Mouse (Mus musculus): Measurements from ENCODE around the gene Pck2. TPM values are rescaled to one million over a fixed set of nuclear protein-coding genes. Genes with fewer than 3 reads are reported as not detected.

Pck2 gene
- polyA plus RNA-seq, 1 experiment = 252 TPM

DNA sequence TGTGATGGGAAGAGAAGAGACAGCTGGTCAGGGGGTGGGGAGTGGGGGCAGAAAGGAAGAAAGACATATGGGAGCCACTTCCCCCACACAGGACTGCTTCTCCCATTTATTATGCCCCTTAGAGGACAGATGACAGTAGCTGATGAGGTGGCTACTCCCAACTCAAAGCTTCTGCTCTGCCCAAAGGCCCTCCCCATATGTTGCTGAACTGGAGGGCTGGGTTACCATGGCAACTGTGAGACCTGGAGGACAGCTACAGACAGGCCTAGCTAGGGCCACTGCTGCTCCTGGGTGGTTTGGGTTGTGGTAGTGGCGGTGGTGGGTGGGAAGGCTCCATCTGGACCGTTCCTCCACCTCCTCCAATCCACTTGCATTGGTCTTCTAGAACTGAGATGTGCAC lies 21.2 kb upstream of the Pck2 start:
- no peak for TF ChIP-seq CEBPB (IDR thresholded peaks at IDR 0.05; ENCODE audit: insufficient read depth, poor library complexity, severe bottlenecking)
- TF ChIP-seq E2F4 (IDR thresholded peaks at IDR 0.05; ENCODE audit: insufficient read depth) = no peak
- TF ChIP-seq POLR2A (IDR thresholded peaks at IDR 0.05; ENCODE audit: insufficient read length, low read depth) = no peak
- no peak for TF ChIP-seq MAX (IDR thresholded peaks at IDR 0.05; ENCODE audit: low read depth)
- TF ChIP-seq POLR2AphosphoS2 (IDR thresholded peaks at IDR 0.05; ENCODE audit: insufficient read length, low read depth) = no peak
- no peak for TF ChIP-seq TCF3 (IDR thresholded peaks at IDR 0.05; ENCODE audit: insufficient read length, low read depth)
- TF ChIP-seq MYOG (IDR thresholded peaks at IDR 0.05; ENCODE audit: control insufficient read depth in 1 of 3, insufficient read depth in 1 of 3, insufficient read length in 2 of 3, low read depth in 2 of 3) = no peak
- TF ChIP-seq MYOD1 (IDR thresholded peaks at IDR 0.05; ENCODE audit: control insufficient read depth in 1 of 3, insufficient read length in 2 of 3, low read depth in 2 of 3) = no peak
- TF ChIP-seq SRF (IDR thresholded peaks at IDR 0.05; ENCODE audit: control insufficient read depth, insufficient read length, low read depth) = no peak
- no peak overlapping the region for H3K4me2 ChIP-seq (ENCODE audit: low read depth)
- no peaks in the 10 kb centered on the region for H3K79me2 ChIP-seq (ENCODE audit: control insufficient read depth, insufficient read depth)
- H3K27me3 ChIP-seq (ENCODE audit: control insufficient read depth, insufficient read depth, insufficient read length) = peaks cover 92% of the 10 kb centered on the region
- H3K4me3 ChIP-seq = no peak overlapping the region
- H3K36me3 ChIP-seq (ENCODE audit: control insufficient read depth, insufficient read depth) = no peaks in the 10 kb centered on the region
- H3ac ChIP-seq (ENCODE audit: control insufficient read depth, insufficient read length) = no peak overlapping the region

DNA sequence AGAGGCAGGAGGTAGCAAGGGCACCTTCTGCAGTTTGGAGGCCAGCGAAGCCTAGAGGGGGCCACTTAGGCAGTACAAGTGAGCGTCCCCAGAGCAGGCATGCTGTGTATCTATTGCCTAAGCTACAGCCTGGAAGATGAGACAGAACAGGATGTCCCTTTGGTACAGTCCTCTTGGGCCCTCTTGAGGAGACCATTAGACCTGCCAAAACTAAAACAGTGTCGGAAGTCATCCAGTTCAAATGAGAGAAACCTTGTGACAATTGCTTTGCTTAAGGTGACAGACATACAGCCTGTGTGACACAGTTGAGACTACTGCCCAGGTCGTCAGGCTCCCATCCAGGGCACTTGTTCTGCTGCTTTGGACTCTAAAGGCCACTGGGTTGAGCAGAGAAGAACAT lies 20.5 kb upstream of the Pck2 start:
- no peak for TF ChIP-seq CEBPB (IDR thresholded peaks at IDR 0.05; ENCODE audit: insufficient read depth, poor library complexity, severe bottlenecking)
- no peak for TF ChIP-seq MAX (IDR thresholded peaks at IDR 0.05; ENCODE audit: low read depth)
- no peak for TF ChIP-seq E2F4 (IDR thresholded peaks at IDR 0.05; ENCODE audit: insufficient read depth)
- no peak for TF ChIP-seq MYOG (IDR thresholded peaks at IDR 0.05; ENCODE audit: control insufficient read depth in 1 of 3, insufficient read depth in 1 of 3, insufficient read length in 2 of 3, low read depth in 2 of 3)
- TF ChIP-seq SRF (IDR thresholded peaks at IDR 0.05; ENCODE audit: control insufficient read depth, insufficient read length, low read depth) = no peak
- TF ChIP-seq TCF3 (IDR thresholded peaks at IDR 0.05; ENCODE audit: insufficient read length, low read depth) = no peak
- TF ChIP-seq MYOD1 (IDR thresholded peaks at IDR 0.05; ENCODE audit: control insufficient read depth in 1 of 3, insufficient read length in 2 of 3, low read depth in 2 of 3) = no peak
- no peak for TF ChIP-seq USF1 (IDR thresholded peaks at IDR 0.05; ENCODE audit: low read depth)
- no peak for TF ChIP-seq POLR2A (IDR thresholded peaks at IDR 0.05; ENCODE audit: insufficient read length, low read depth)
- TF ChIP-seq TCF12 (IDR thresholded peaks at IDR 0.05; ENCODE audit: insufficient read depth, poor library complexity, severe bottlenecking) = no peak
- TF ChIP-seq REST (IDR thresholded peaks at IDR 0.05; ENCODE audit: insufficient read depth, insufficient read length) = no peak
- no peak for TF ChIP-seq POLR2AphosphoS2 (IDR thresholded peaks at IDR 0.05; ENCODE audit: insufficient read length, low read depth)
- H3K79me2 ChIP-seq (ENCODE audit: control insufficient read depth, insufficient read depth) = no peaks in the 10 kb centered on the region
- H3K27me3 ChIP-seq (ENCODE audit: control insufficient read depth, insufficient read depth, insufficient read length) = peaks cover 92% of the 10 kb centered on the region
- no peak overlapping the region for H3ac ChIP-seq (ENCODE audit: control insufficient read depth, insufficient read length)
- no peak overlapping the region for H3K4me3 ChIP-seq
- no peaks in the 10 kb centered on the region for H3K36me3 ChIP-seq (ENCODE audit: control insufficient read depth, insufficient read depth)
- H3K4me2 ChIP-seq (ENCODE audit: low read depth) = no peak overlapping the region

DNA sequence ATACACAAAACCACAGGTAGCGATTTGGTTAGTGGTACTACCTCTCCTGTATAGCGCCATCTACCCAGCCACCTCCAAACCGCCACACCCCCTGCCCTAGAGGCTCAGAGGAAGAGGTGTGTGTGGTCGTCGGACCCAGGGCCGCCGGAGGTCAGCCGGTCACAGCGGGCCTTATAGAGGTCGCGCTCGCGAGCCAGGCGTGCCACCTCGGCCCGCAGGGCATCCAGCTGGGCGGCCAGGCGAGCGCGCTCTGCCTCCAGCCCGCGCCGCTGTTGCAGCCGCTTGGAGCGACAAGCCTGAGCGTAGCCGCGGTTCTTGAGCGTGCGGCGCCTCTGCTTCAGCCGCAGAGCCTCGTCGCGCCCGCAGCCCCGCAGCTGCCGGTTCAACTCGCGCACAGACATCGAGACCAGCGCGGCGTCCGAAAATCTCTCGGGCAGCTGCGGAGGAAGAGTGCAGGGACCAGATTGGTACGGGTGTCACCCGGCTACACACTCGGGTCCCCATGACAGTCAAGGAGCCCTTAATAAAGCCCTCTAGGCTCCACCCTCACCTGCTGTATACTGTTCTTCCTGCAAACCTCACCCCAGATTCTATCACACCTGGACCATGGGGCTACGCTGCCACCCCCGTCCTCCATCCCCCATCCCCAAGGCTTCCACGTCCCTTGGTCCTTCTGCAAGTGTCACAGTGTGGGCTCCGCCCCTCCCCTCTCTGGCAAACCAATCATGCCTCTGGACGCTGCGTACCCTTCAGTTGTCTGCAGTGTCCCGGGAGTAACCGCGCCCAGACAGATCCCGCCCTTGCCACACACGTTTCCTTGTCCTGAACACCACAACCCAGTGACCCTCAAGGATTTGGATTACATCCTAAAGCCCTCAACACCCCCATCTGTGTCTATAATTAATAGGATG lies 19.4 kb upstream of the Pck2 start:
- Histone ChIP-seq H3ac (ENCODE audit: control insufficient read depth, insufficient read length) (no peak overlapping the region), H3K4me3 (no peak overlapping the region), H3K36me3 (ENCODE audit: control insufficient read depth, insufficient read depth) (no peaks in the 10 kb centered on the region), H3K27me3 (ENCODE audit: control insufficient read depth, insufficient read depth, insufficient read length) (peaks cover 84% of the 10 kb centered on the region), H3K4me2 (ENCODE audit: low read depth) (no peak overlapping the region), H3K79me2 (ENCODE audit: control insufficient read depth, insufficient read depth) (no peaks in the 10 kb centered on the region)
- TF ChIP-seq TCF12 (IDR thresholded peaks at IDR 0.05; ENCODE audit: insufficient read depth, poor library complexity, severe bottlenecking) (no peak), MYOD1 (IDR thresholded peaks at IDR 0.05; ENCODE audit: control insufficient read depth in 1 of 3, insufficient read length in 2 of 3, low read depth in 2 of 3) (no peak), CEBPB (IDR thresholded peaks at IDR 0.05; ENCODE audit: insufficient read depth, poor library complexity, severe bottlenecking) (no peak), E2F4 (IDR thresholded peaks at IDR 0.05; ENCODE audit: insufficient read depth) (no peak), POLR2A (IDR thresholded peaks at IDR 0.05; ENCODE audit: insufficient read length, low read depth) (no peak), USF1 (IDR thresholded peaks at IDR 0.05; ENCODE audit: low read depth) (no peak), POLR2AphosphoS2 (IDR thresholded peaks at IDR 0.05; ENCODE audit: insufficient read length, low read depth) (no peak), TCF3 (IDR thresholded peaks at IDR 0.05; ENCODE audit: insufficient read length, low read depth) (no peak), MYOG (IDR thresholded peaks at IDR 0.05; ENCODE audit: control insufficient read depth in 1 of 3, insufficient read depth in 1 of 3, insufficient read length in 2 of 3, low read depth in 2 of 3) (no peak), REST (IDR thresholded peaks at IDR 0.05; ENCODE audit: insufficient read depth, insufficient read length) (no peak), SRF (IDR thresholded peaks at IDR 0.05; ENCODE audit: control insufficient read depth, insufficient read length, low read depth) (no peak), MAX (IDR thresholded peaks at IDR 0.05; ENCODE audit: low read depth) (no peak)

DNA sequence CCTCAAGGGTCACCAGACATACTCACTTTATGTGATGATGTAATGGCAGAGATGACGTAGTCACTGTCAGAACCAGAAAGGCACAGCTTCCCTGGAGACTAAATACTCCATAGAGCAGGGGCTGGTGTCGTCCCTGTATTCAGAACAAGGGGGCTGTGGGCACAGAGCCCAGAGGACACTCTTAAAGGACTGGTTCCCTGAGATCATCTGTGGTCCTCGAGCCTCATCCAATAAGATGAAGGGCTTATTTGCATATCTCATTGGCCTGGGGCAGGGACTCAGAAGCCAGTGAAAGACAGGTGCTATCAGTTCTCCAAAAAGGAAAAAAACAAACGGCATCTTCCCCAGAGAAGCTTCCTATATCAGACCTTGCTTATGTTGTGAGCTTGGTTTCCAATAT lies 16.0 kb upstream of the Pck2 start:
- Histone ChIP-seq H3K27me3 (ENCODE audit: control insufficient read depth, insufficient read depth, insufficient read length) (peaks cover 58% of the 10 kb centered on the region), H3K4me2 (ENCODE audit: low read depth) (no peak overlapping the region), H3K4me3 (no peak overlapping the region), H3K36me3 (ENCODE audit: control insufficient read depth, insufficient read depth) (no peaks in the 10 kb centered on the region), H3ac (ENCODE audit: control insufficient read depth, insufficient read length) (no peak overlapping the region), H3K79me2 (ENCODE audit: control insufficient read depth, insufficient read depth) (no peaks in the 10 kb centered on the region)
- TF ChIP-seq REST (IDR thresholded peaks at IDR 0.05; ENCODE audit: insufficient read depth, insufficient read length) = no peak
- no peak for TF ChIP-seq CEBPB (IDR thresholded peaks at IDR 0.05; ENCODE audit: insufficient read depth, poor library complexity, severe bottlenecking)
- no peak for TF ChIP-seq MYOG (IDR thresholded peaks at IDR 0.05; ENCODE audit: control insufficient read depth in 1 of 3, insufficient read depth in 1 of 3, insufficient read length in 2 of 3, low read depth in 2 of 3)
- TF ChIP-seq SRF (IDR thresholded peaks at IDR 0.05; ENCODE audit: control insufficient read depth, insufficient read length, low read depth) = no peak
- no peak for TF ChIP-seq MYOD1 (IDR thresholded peaks at IDR 0.05; ENCODE audit: control insufficient read depth in 1 of 3, insufficient read length in 2 of 3, low read depth in 2 of 3)
- no peak for TF ChIP-seq E2F4 (IDR thresholded peaks at IDR 0.05; ENCODE audit: insufficient read depth)
- no peak for TF ChIP-seq TCF12 (IDR thresholded peaks at IDR 0.05; ENCODE audit: insufficient read depth, poor library complexity, severe bottlenecking)
- TF ChIP-seq POLR2AphosphoS2 (IDR thresholded peaks at IDR 0.05; ENCODE audit: insufficient read length, low read depth) = no peak
- TF ChIP-seq MAX (IDR thresholded peaks at IDR 0.05; ENCODE audit: low read depth) = no peak
- no peak for TF ChIP-seq POLR2A (IDR thresholded peaks at IDR 0.05; ENCODE audit: insufficient read length, low read depth)
- no peak for TF ChIP-seq USF1 (IDR thresholded peaks at IDR 0.05; ENCODE audit: low read depth)
- no peak for TF ChIP-seq TCF3 (IDR thresholded peaks at IDR 0.05; ENCODE audit: insufficient read length, low read depth)

Measured in myocyte (in vitro differentiated cells).